Comparison of ENCODE assay signal across 24 mouse cellular contexts in the genomic region with DNA sequence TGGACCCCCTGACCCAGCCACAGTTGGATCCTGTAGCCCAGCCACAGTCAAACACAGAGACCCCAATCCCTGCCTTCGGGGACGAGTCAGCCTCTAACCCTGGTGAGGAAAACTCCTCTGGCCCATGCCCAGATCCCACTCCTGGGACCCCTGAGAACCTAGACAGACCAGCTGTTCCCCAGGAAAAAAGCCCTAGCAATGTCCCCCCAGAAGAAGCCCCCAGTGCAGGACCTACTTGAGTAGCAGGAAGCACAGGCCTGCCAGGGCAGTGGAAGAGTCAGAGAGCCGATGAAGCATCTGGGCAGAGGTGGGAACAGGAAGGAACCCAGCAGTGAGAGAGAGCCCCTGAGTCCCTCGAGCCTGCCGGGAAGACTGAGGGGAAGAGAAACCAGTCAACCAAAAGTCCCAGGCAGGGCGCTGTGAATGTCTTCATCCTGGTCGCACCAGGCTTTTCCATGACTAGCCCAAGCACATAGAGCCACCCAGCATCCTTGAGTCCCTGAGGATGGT. TPM values are rescaled to one million over a fixed set of nuclear protein-coding genes. Genes with fewer than 3 reads are reported as not detected.
DNase-seq lines count a peak whose midpoint lies in the region; ATAC-seq and TF ChIP-seq lines count a peak whose summit lies in the region.
"Had no signal": no experiment of that assay in that cellular context is flagged by ENCODE, and none has a peak within 500 bp of the region (broad histone marks: within the 10 kb centered on the region; RNA-seq: fewer than 3 reads in every experiment).

A gene (minus strand): TSS at position 275 of the 510 bp plus-strand sequence.

- no peak within 1 kb of the TSS for H3K4me2 ChIP-seq in intestine, embryonic 16.5 days (ENCODE audit: low read depth, low read length)
- no peak within 1 kb of the TSS for H3K4me2 ChIP-seq in intestine, postnatal 0 days (replicated peaks; ENCODE audit: low read depth)
- H3K4me2 ChIP-seq in stomach, embryonic 16.5 days (ENCODE audit: low read depth, low read length): no peak within 1 kb of the TSS
- no peak within 1 kb of the TSS for H3K4me2 ChIP-seq in stomach, postnatal 0 days (replicated peaks; ENCODE audit: low read depth)
- H3K4me2 ChIP-seq: heart, embryonic 12.5 days; kidney, embryonic 15.5 days; liver, embryonic 15.5 days; stomach, embryonic 15.5 days had no signal

- H3K9me3 ChIP-seq in intestine, embryonic 16.5 days (ENCODE audit: control insufficient read depth, low read length): no peaks in the 10 kb centered on the region
- no peaks in the 10 kb centered on the region for H3K9me3 ChIP-seq in intestine, postnatal 0 days (ENCODE audit: control insufficient read depth)
- H3K9me3 ChIP-seq in stomach, embryonic 16.5 days (replicated peaks; ENCODE audit: control insufficient read depth, low read length): no peaks in the 10 kb centered on the region
- no peaks in the 10 kb centered on the region for H3K9me3 ChIP-seq in stomach, postnatal 0 days (ENCODE audit: control insufficient read depth, low read length)
- H3K9me3 ChIP-seq: kidney, embryonic 15.5 days; liver, embryonic 15.5 days; stomach, embryonic 15.5 days had no signal

- no peak within 1 kb of the TSS for H3K4me3 ChIP-seq in gastrocnemius, adult 2 months
- H3K4me3 ChIP-seq in intestine, embryonic 16.5 days (ENCODE audit: low read length): no peak within 1 kb of the TSS
- no peak within 1 kb of the TSS for H3K4me3 ChIP-seq in intestine, postnatal 0 days (ENCODE audit: low read depth, low read length)
- no peak within 1 kb of the TSS for H3K4me3 ChIP-seq in stomach, embryonic 16.5 days (replicated peaks; ENCODE audit: low read length)
- no peak within 1 kb of the TSS for H3K4me3 ChIP-seq in stomach, postnatal 0 days (ENCODE audit: low read depth, low read length)
- H3K4me3 ChIP-seq: heart, embryonic 12.5 days; kidney, embryonic 15.5 days; left cerebral cortex, adult 2 months; liver, embryonic 15.5 days; myocyte; stomach, embryonic 15.5 days had no signal

- peak within 1 kb of the TSS; percentile 21; the same call in 1 of the 2 replicates for H3K9ac ChIP-seq in intestine, embryonic 16.5 days (ENCODE audit: low read depth, low read length)
- H3K9ac ChIP-seq in intestine, postnatal 0 days (ENCODE audit: low read depth, low read length): no peak within 1 kb of the TSS
- H3K9ac ChIP-seq in stomach, embryonic 16.5 days (ENCODE audit: low read length): no peak within 1 kb of the TSS
- no peak within 1 kb of the TSS for H3K9ac ChIP-seq in stomach, postnatal 0 days (ENCODE audit: low read length)
- H3K9ac ChIP-seq: heart, embryonic 12.5 days; kidney, embryonic 15.5 days; liver, embryonic 15.5 days; stomach, embryonic 15.5 days had no signal

- no peaks in the 10 kb centered on the region; the same call in 1 of the 2 replicates for H3K4me1 ChIP-seq in intestine, embryonic 16.5 days (ENCODE audit: control insufficient read depth, insufficient read depth, low read length)
- H3K4me1 ChIP-seq in intestine, postnatal 0 days (replicated peaks; ENCODE audit: control insufficient read depth, insufficient read depth, low read length): no peaks in the 10 kb centered on the region
- peaks cover 7% of the 10 kb centered on the region; the same call in 1 of the 2 replicates for H3K4me1 ChIP-seq in stomach, embryonic 16.5 days (ENCODE audit: control insufficient read depth, insufficient read depth, low read length)
- H3K4me1 ChIP-seq in stomach, postnatal 0 days (replicated peaks; ENCODE audit: control insufficient read depth, insufficient read depth): no peaks in the 10 kb centered on the region

- no peaks in the 10 kb centered on the region for H3K36me3 ChIP-seq in intestine, embryonic 16.5 days (ENCODE audit: control insufficient read depth, insufficient read depth, low read length)
- H3K36me3 ChIP-seq in intestine, postnatal 0 days (ENCODE audit: control insufficient read depth, insufficient read depth): no peaks in the 10 kb centered on the region
- H3K36me3 ChIP-seq in stomach, embryonic 16.5 days (ENCODE audit: control insufficient read depth, insufficient read depth, low read length): no peaks in the 10 kb centered on the region
- H3K36me3 ChIP-seq in stomach, postnatal 0 days (ENCODE audit: control insufficient read depth, insufficient read depth, low read length): no peaks in the 10 kb centered on the region
- H3K36me3 ChIP-seq: heart, embryonic 12.5 days; kidney, embryonic 15.5 days; liver, embryonic 15.5 days; stomach, embryonic 15.5 days had no signal

- peak within 1 kb of the TSS; percentile 96 for H3K27ac ChIP-seq in gastrocnemius, adult 2 months
- no peak within 1 kb of the TSS for H3K27ac ChIP-seq in intestine, embryonic 16.5 days (ENCODE audit: low read length)
- H3K27ac ChIP-seq in intestine, postnatal 0 days (ENCODE audit: low read depth, low read length): no peak within 1 kb of the TSS; the same call in 1 of the 2 replicates
- H3K27ac ChIP-seq in stomach, embryonic 16.5 days (ENCODE audit: low read length): 0 out of 2 replicates have a peak within 1 kb of the TSS, but pooled peaks have one; percentile 12
- no peak within 1 kb of the TSS for H3K27ac ChIP-seq in stomach, postnatal 0 days (replicated peaks)
- H3K27ac ChIP-seq: kidney, embryonic 15.5 days; left cerebral cortex, adult 2 months; liver, embryonic 15.5 days; stomach, embryonic 15.5 days had no signal

- 81% methylated on average over 7 of the region's 7 CpGs for WGBS in intestine, embryonic 16.5 days
- WGBS in intestine, postnatal 0 days: 80% methylated on average over 7 of the region's 7 CpGs
- 73% methylated on average over 7 of the region's 7 CpGs for WGBS in stomach, embryonic 16.5 days
- WGBS in stomach, postnatal 0 days: 80% methylated on average over 7 of the region's 7 CpGs

- intact Hi-C loops in gastrocnemius, adult 2 months (cut with DNase I): no loop called here

- TF ChIP-seq CTCF in gastrocnemius, adult 2 months (IDR thresholded peaks at IDR 0.05): no peak
- no peak for TF ChIP-seq CTCF in intestine, postnatal 0 days (IDR thresholded peaks at IDR 0.05; ENCODE audit: low read depth)
- no peak for TF ChIP-seq CTCF in stomach, postnatal 0 days (IDR thresholded peaks at IDR 0.05; ENCODE audit: low read depth)

- no peaks in the 10 kb centered on the region for H3K27me3 ChIP-seq in intestine, embryonic 16.5 days (replicated peaks; ENCODE audit: control insufficient read depth, insufficient read depth, low read length)
- H3K27me3 ChIP-seq in intestine, postnatal 0 days (replicated peaks; ENCODE audit: control insufficient read depth, insufficient read depth, low read length): no peaks in the 10 kb centered on the region
- H3K27me3 ChIP-seq in stomach, embryonic 16.5 days (ENCODE audit: control insufficient read depth, insufficient read depth, low read length): no peaks in the 10 kb centered on the region
- H3K27me3 ChIP-seq in stomach, postnatal 0 days (ENCODE audit: control insufficient read depth, insufficient read depth, low read length): no peaks in the 10 kb centered on the region
- H3K27me3 ChIP-seq: heart, embryonic 12.5 days; kidney, embryonic 15.5 days; stomach, embryonic 15.5 days had no signal

- no peak for DNase-seq in gastrocnemius, adult 2 months
- DNase-seq in gastrocnemius, adult 8-10 months (ENCODE audit: low spot score in 2 of 2): no peak
- no peak for DNase-seq in stomach, postnatal 0 days (ENCODE audit: low spot score)
- no peak for DNase-seq in adrenal gland, adult (ENCODE audit: inconsistent age in 2 of 2, low spot score in 1 of 2)
- DNase-seq: adrenal gland, postnatal 36 days; cerebellum, adult 8-10 months; gastrocnemius, postnatal 36 days; kidney, postnatal 4 days; layer of hippocampus, adult 9-11 months; left cerebral cortex, postnatal 4 days; lung, postnatal 14 days; midbrain, embryonic 14.5 days had no signal

- TF ChIP-seq EP300 in stomach, postnatal 0 days (optimal IDR thresholded peaks at IDR 0.05): no peak

- no peak for ATAC-seq in intestine, embryonic 16.5 days
- ATAC-seq in intestine, postnatal 0 days: no peak
- no peak for ATAC-seq in stomach, embryonic 16.5 days (ENCODE audit: insufficient read depth, low FRiP score)
- ATAC-seq in stomach, postnatal 0 days (ENCODE audit: low FRiP score, low TSS enrichment): no peak

RNA-seq across cellular contexts. Expression of the gene that starts here (rescaled TPM):
- not detected for total RNA-seq in gastrocnemius, adult 2 months (2021)
- total RNA-seq in gastrocnemius, adult 8-10 months (2022): not detected
- polyA plus RNA-seq in intestine, embryonic 16.5 days (2015; fragmentation: Nextera tagmentation; extraction: Ambion mirVana): 0.11 and 0.20 TPM in 2 replicates
- 0.33 TPM in 2 replicates for polyA plus RNA-seq in intestine, postnatal 0 days (2015; fragmentation: Nextera tagmentation; extraction: Ambion mirVana)
- 0.12 TPM in 1 of 2 replicates, not detected in the other for polyA plus RNA-seq in stomach, embryonic 16.5 days (2015; fragmentation: Nextera tagmentation; extraction: Ambion mirVana)
- 0.05 TPM in 1 of 2 replicates, not detected in the other for polyA plus RNA-seq in stomach, postnatal 0 days (2015; fragmentation: Nextera tagmentation; extraction: Ambion mirVana)
- total RNA-seq: gastrocnemius, postnatal 36 days; left cerebral cortex, postnatal 4 days had no signal
- polyA plus RNA-seq: forebrain, embryonic 11.5 days; hindbrain, embryonic 11.5 days; intestine, embryonic 14.5 days had no signal

Comparison
In these comparisons a context has a peak if more than half of its experiments do, and no peak if none do; other contexts are left out.
1. H3K27ac ChIP-seq: peak in gastrocnemius, adult 2 months (single experiment) and stomach, embryonic 16.5 days (single experiment); none in intestine, embryonic 16.5 days (single experiment), intestine, postnatal 0 days (single experiment) and stomach, postnatal 0 days (single experiment).